Mouse (Mus musculus) megakaryocyte-erythroid progenitor cell, adult 5-6 weeks (primary cell): ENCODE data around the gene Top2a. TPM values are rescaled to one million over a fixed set of nuclear protein-coding genes. Genes with fewer than 3 reads are reported as not detected.
"Not testable (repeated sequence)": the region's sequence is repeated elsewhere in the genome, so short reads cannot be mapped to it uniquely, and the experiment has no call there.

Experiments
- ATAC-seq: replicated peaks from 2 replicates; pipeline ENCODE4 v1.8.0; 2016; ENCODE audit warnings: mild to moderate bottlenecking, inconsistent platforms; ENCODE audit not compliant: severe bottlenecking, poor library complexity, low FRiP score, low TSS enrichment
- total RNA-seq, 2 experiments: library from RNA; stranded (forward) in 1 of 2; stranded (reverse) in 1 of 2; fragments of 200-1000, 215-1000 nt in 1 of 2; fragments of >200 nt in 1 of 2; fragmentation: Nextera tagmentation in 1 of 2; gene quantifications; 2 replicates each; pipeline ENCODE4 v1.2.3; 2014 to 2017

The Top2a gene
- total RNA-seq, 2 experiments from 2014 or later = 363 to 444 TPM

- ATAC-seq = no peak
Observed at GRCm38 (mm10) chr11:98995987-98996386, 28.0 kb downstream of the Top2a start.

GRCm38 (mm10) chr11:98990866-98991265, 33.1 kb downstream of the Top2a start:
- no peak for ATAC-seq

- not testable (repeated sequence) for ATAC-seq
Observed at GRCm38 (mm10) chr11:98988260-98988659, 35.7 kb downstream of the Top2a start.

DNA sequence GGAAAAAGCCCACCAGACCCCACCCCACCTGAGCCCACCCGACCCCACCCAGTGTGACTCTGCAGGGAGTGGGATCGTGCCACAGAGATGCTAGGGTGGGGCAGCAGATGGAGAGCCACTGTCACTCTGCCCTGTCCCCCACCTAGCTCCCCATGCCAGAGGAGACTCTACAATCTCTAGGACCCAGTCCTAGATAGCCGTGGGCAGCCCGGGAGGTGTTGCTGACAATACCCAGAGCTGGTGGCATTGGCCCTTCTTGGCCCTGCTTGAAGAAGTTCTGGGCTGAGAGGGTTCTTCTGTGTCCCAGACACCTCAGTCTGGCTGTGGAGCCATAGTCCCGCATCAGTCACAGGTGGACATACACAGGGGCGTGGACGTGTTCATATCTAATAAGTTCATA, 38.4 kb downstream of the Top2a start:
- no peak for ATAC-seq

DNA sequence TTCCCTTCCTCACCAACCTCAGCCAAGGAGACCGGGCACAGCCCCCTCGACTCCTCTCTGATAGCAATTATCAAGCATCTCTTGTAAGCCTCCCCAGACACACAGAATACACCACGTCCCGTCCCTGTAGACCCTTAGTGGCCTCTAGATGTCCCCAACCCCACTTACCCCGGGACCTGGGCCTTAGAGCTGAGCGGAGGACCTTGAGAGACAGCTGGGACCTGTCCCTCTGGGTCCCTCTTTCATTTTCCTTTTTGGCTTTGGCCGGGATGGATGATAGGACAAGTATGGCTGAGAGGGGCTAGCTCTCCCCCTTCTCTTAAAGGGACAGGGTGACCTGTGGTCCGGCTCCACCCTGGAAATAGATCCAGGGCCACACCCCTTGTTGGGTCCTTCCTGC, 40.4 kb downstream of the Top2a start:
- no peak for ATAC-seq

GRCm38 (mm10) chr11:98982773-98983133, 41.2 kb downstream of the Top2a start, which contains the start of gene Gjd3:
Gjd3 (minus strand) TSS chr11:98983016.
- ATAC-seq = no peak

DNA sequence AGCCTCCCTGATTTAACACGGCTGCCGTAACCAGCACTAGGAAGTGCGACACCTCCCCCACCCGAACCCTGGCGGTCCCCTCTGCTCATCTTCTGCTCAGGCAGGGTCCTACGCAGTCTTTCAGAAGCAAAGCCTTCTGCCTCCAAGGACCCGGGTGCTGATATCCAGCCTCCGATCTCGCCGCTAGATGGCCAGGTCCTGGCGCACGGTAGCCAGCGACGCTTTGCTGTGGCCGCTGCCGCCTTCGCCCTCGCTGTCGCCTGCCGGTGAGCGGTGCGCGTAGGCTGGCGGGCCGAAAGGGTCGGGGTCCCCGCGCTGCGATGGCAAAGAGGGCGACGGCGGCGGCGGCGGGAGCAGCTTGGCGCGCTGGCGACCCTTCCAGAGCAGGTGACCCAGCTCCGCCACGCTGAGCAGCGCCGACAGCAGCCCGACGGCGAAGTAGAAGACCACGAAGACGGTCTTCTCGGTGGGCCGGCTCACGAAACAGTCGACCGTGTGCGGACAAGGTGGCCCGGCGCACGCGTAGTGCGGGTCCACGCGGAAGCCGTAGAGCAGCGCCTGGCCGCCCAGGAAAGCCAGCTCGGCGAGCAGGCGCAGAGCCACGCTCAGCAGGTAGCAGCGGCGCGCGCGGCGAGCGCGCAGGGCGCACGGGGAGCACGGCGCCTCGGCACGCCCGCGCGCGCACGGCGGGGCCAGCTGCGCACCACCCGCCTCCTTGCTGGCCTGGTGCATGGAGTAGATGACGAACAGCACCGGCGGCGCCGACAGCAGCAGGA, 41.8 kb downstream of the Top2a start:
- 0 out of 2 replicates have a peak, but pooled peaks have one; percentile 30 for ATAC-seq

GRCm38 (mm10) chr11:98981289-98981996, 42.5 kb downstream of the Top2a start:
- ATAC-seq = no peak

- ATAC-seq = no peak
Observed at GRCm38 (mm10) chr11:98979356-98979755, 44.6 kb downstream of the Top2a start.

DNA sequence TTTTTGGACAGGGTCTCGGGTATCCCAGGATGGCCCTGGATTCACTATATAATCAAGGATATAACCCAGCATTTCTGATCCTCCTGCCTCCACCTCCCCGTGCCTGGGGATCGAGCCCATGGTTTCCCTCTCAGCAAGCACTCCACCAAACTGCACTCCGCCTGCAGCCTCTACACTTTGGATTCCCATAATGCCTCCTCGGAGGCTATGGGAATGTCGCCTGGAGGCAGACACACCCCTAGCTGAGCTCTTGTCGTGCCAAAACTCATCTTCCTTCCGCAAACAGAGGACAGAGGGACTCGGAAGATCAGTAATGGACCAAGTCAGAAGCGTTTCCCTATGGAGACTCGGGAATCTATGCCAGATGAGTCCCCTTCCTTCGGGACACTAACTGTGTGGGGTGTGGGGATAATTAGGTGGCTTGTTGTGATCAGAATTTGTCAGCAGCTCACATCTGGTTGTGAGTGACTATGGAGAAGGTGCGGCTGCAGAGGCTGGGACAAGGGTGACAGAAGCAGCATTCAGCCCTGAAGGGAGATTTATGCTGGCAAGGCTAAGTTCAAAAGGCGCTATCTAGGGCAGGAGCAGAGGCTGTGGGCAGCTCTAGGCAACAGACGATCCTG, 45.4 kb downstream of the Top2a start:
- no peak for ATAC-seq

GRCm38 (mm10) chr11:98974871-98975719, 48.9 kb downstream of the Top2a start:
- peak; percentile 46; the same call in 1 of the 2 replicates for ATAC-seq

DNA sequence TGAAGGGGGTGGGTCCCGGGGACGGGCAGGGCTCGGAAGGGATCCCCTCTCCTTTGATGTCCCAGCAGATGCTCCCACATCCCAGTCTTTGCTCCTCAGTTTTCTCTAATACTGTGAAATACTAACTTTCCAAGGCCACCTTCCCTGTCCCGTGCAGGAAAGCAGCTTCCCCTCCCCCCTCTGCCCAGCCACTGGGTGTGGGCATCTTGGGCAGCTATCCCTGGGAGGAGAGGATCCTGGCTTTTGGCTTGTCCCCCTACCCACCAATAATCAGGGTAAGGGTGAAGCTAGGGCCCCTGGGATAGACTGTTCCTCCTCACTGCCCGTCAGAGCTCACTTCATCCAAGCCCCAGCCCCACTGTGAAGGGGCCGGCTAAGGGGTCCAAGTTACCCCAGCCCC, 49.8 kb downstream of the Top2a start:
- ATAC-seq = no peak

GRCm38 (mm10) chr11:98973584-98973983, 50.4 kb downstream of the Top2a start:
- no peak for ATAC-seq

DNA sequence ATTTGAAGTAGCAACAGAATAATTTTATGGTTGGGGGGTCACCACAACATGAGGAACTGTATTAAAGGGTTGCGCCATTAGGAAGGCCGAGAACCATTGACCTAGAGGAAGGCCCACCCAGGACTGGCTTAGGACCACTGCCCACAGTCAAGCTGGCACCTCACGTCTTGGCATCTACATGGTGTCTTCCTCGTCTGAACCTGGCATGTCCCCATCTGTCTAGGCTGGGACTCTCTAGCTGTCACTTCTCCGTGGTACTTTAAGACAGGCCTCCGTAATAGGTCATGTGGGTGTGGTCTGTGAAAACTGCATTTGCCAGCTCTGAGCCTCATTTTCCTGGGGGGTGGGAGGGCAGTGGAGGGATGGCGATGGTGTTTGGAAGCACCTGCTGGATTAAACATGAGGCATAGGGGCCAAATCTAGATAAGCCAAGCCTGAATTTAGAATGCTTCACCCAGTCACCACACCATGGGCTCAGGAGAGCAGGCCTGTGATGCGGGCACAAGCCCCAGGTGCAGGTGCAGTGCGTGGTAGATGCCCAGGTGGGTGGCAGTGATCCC, 51.1 kb downstream of the Top2a start:
- no peak for ATAC-seq

DNA sequence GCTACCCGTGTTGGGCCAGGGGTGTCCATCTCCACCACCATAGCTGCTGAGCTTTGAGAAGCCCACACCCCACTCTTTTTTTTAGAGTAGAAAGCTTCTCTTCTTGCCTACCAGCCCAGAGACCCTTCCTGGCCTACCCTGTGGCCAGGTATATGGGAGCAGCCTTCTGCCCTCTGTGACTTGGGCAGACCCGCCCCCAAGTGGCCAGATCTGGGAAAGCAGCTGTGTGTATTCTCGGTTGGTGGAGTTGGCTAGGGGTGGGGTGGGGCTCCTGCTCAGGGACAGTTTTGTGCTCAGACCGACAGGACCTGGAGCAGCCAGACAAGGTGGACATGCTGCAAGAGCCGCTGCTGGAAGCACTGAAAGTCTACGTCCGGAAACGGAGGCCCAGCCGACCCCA, 51.8 kb downstream of the Top2a start:
- peak; percentile 59 for ATAC-seq

- ATAC-seq = no peak
Observed at GRCm38 (mm10) chr11:98971316-98972031, 52.5 kb downstream of the Top2a start.

DNA sequence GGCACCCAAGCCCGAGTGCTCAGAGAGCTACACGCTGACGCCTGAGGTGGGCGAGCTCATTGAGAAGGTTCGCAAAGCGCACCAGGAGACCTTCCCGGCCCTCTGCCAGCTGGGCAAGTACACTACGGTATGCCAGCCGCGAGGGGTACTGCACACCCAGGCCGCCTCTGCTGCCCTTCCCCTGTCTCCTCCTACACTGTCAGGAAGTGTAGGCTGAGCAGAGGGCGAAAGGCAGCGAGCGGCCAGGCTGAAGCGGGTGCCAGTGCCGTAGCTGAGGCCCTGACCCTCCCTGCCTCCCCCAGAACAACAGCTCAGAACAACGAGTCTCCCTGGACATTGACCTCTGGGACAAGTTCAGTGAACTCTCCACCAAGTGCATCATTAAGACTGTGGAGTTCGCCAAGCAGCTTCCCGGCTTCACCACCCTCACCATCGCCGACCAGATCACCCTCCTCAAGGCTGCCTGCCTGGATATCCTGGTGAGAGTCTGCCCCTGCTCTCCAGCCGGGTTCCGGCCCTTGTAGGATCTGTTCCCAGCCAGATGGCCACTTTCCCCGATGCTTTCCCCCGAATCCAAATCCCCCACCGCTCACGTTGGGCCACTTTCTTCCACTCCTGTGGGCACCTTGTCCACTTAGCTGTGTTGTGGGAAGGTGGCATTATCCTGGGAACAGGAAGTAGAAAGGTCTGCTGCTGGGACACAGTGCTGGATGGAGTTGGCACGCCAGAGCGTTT, 53.6 kb downstream of the Top2a start:
- no peak for ATAC-seq

DNA sequence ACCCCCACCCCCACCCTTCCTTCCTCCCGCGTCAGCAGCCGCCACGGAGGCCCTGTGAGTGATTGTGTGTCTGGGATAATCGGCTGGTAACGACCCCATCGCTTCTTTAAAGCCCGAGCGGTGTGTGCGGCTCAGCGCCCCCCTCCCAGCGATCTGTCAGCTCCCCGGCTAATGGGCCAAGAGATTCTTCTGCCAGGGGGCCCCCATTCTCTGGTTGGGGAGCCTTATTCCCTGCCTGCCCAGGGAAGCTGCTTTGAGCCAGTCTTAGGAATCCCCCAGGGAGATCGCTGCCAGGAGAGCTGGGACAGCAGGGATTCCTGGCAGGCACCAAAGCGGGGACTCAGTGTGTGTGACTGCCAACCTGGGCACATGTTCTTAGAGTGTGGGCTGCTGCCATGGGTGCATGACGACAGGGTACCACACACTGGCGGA, 54.5 kb downstream of the Top2a start:
- ATAC-seq = no peak
